Comparison of ENCODE assay signal across 19 mouse cellular contexts in genomic region chr8:66362882-66363801, GRCm38 (mm10).
A peak's percentile ranks its signal among the peaks of the same experiment; 100 is the strongest.
DNase-seq lines count a peak whose midpoint lies in the region; ATAC-seq and TF ChIP-seq lines count a peak whose summit lies in the region.
"Had no signal": no experiment of that assay in that cellular context is flagged by ENCODE, and none has a peak within 500 bp of the region (broad histone marks: within the 10 kb centered on the region; RNA-seq: fewer than 3 reads in every experiment).

No protein-coding gene starts in this region.

- no peak overlapping the region for H3K4me3 ChIP-seq in forebrain, embryonic 13.5 days
- no peak overlapping the region for H3K4me3 ChIP-seq in forebrain, embryonic 12.5 days (replicated peaks)
- no peak overlapping the region for H3K4me3 ChIP-seq in midbrain, embryonic 14.5 days (replicated peaks; ENCODE audit: low read depth, low read length)
- H3K4me3 ChIP-seq in midbrain, embryonic 13.5 days (replicated peaks): no peak overlapping the region
- H3K4me3 ChIP-seq in kidney, embryonic 15.5 days (replicated peaks): no peak overlapping the region
- H3K4me3 ChIP-seq: embryonic facial prominence, embryonic 12.5 days; heart, adult 2 months; hindbrain, embryonic 15.5 days; liver, embryonic 15.5 days; megakaryocyte, embryonic 14.5 days had no signal

- no peak overlapping the region for H3K4me2 ChIP-seq in forebrain, embryonic 13.5 days
- no peak overlapping the region for H3K4me2 ChIP-seq in forebrain, embryonic 12.5 days
- no peak overlapping the region for H3K4me2 ChIP-seq in midbrain, embryonic 14.5 days (ENCODE audit: low read length)
- no peak overlapping the region for H3K4me2 ChIP-seq in midbrain, embryonic 13.5 days (replicated peaks)
- H3K4me2 ChIP-seq in kidney, embryonic 15.5 days: no peak overlapping the region
- H3K4me2 ChIP-seq: embryonic facial prominence, embryonic 12.5 days; hindbrain, embryonic 15.5 days; liver, embryonic 15.5 days had no signal

- H3K9ac ChIP-seq in forebrain, embryonic 13.5 days: no peak overlapping the region
- no peak overlapping the region for H3K9ac ChIP-seq in forebrain, embryonic 12.5 days
- no peak overlapping the region for H3K9ac ChIP-seq in midbrain, embryonic 14.5 days (replicated peaks; ENCODE audit: low read length)
- no peak overlapping the region for H3K9ac ChIP-seq in midbrain, embryonic 13.5 days (replicated peaks)
- no peak overlapping the region for H3K9ac ChIP-seq in kidney, embryonic 15.5 days
- H3K9ac ChIP-seq: embryonic facial prominence, embryonic 12.5 days; hindbrain, embryonic 15.5 days; liver, embryonic 15.5 days had no signal

- no peaks in the 10 kb centered on the region for H3K9me3 ChIP-seq in forebrain, embryonic 13.5 days (replicated peaks)
- H3K9me3 ChIP-seq in forebrain, embryonic 12.5 days: no peaks in the 10 kb centered on the region
- no peaks in the 10 kb centered on the region for H3K9me3 ChIP-seq in midbrain, embryonic 14.5 days (ENCODE audit: control insufficient read depth, low read length)
- no peaks in the 10 kb centered on the region for H3K9me3 ChIP-seq in midbrain, embryonic 13.5 days
- H3K9me3 ChIP-seq in kidney, embryonic 15.5 days (replicated peaks): no peaks in the 10 kb centered on the region
- H3K9me3 ChIP-seq: embryonic facial prominence, embryonic 12.5 days; hindbrain, embryonic 15.5 days; liver, embryonic 15.5 days; megakaryocyte, embryonic 14.5 days had no signal

- 67% methylated on average over 5 of the region's 5 CpGs for WGBS in forebrain, embryonic 13.5 days
- 68% methylated on average over 5 of the region's 5 CpGs for WGBS in forebrain, embryonic 12.5 days
- WGBS in midbrain, embryonic 14.5 days: 61% methylated on average over 5 of the region's 5 CpGs
- WGBS in midbrain, embryonic 13.5 days: 67% methylated on average over 5 of the region's 5 CpGs
- WGBS in kidney, embryonic 15.5 days: 80% methylated on average over 5 of the region's 5 CpGs

- peak; percentile 68 for ATAC-seq in forebrain, embryonic 13.5 days
- ATAC-seq in forebrain, embryonic 12.5 days (ENCODE audit: low FRiP score): no peak
- ATAC-seq in midbrain, embryonic 14.5 days (ENCODE audit: low FRiP score, low TSS enrichment): no peak
- no peak for ATAC-seq in midbrain, embryonic 13.5 days
- no peak for ATAC-seq in kidney, embryonic 15.5 days (replicated peaks; ENCODE audit: low FRiP score)

- no peaks in the 10 kb centered on the region for H3K27me3 ChIP-seq in forebrain, embryonic 13.5 days
- no peaks in the 10 kb centered on the region for H3K27me3 ChIP-seq in forebrain, embryonic 12.5 days
- H3K27me3 ChIP-seq in midbrain, embryonic 14.5 days (ENCODE audit: control insufficient read depth, insufficient read depth, low read length): no peaks in the 10 kb centered on the region
- H3K27me3 ChIP-seq in midbrain, embryonic 13.5 days: no peaks in the 10 kb centered on the region
- H3K27me3 ChIP-seq in kidney, embryonic 15.5 days: no peaks in the 10 kb centered on the region
- H3K27me3 ChIP-seq: CH12.LX; embryonic facial prominence, embryonic 12.5 days; hindbrain, embryonic 15.5 days; liver, embryonic 15.5 days; megakaryocyte, embryonic 14.5 days had no signal

- H3K27ac ChIP-seq in forebrain, embryonic 13.5 days: no peak overlapping the region
- H3K27ac ChIP-seq in forebrain, embryonic 12.5 days: no peak overlapping the region
- H3K27ac ChIP-seq in midbrain, embryonic 14.5 days (replicated peaks; ENCODE audit: low read depth, low read length): no peak overlapping the region
- no peak overlapping the region for H3K27ac ChIP-seq in midbrain, embryonic 13.5 days
- H3K27ac ChIP-seq in kidney, embryonic 15.5 days: no peak overlapping the region
- H3K27ac ChIP-seq: embryonic facial prominence, embryonic 12.5 days; heart, adult 2 months; hindbrain, embryonic 15.5 days; liver, embryonic 15.5 days had no signal

- TF ChIP-seq POLR2A in brain, embryonic 14.5 days (IDR thresholded peaks at IDR 0.05; ENCODE audit: borderline replicate concordance, extremely low read depth, insufficient read depth, insufficient read length, poor library complexity, severe bottlenecking): no peak

- H3K4me1 ChIP-seq in forebrain, embryonic 13.5 days: no peaks in the 10 kb centered on the region
- no peaks in the 10 kb centered on the region for H3K4me1 ChIP-seq in forebrain, embryonic 12.5 days
- no peaks in the 10 kb centered on the region for H3K4me1 ChIP-seq in midbrain, embryonic 14.5 days (ENCODE audit: control insufficient read depth, insufficient read depth, low read length)
- no peaks in the 10 kb centered on the region for H3K4me1 ChIP-seq in midbrain, embryonic 13.5 days (replicated peaks)
- H3K4me1 ChIP-seq in kidney, embryonic 15.5 days: no peaks in the 10 kb centered on the region
- H3K4me1 ChIP-seq: embryonic facial prominence, embryonic 12.5 days; hindbrain, embryonic 15.5 days; liver, embryonic 15.5 days; megakaryocyte, embryonic 14.5 days had no signal

- no peak for TF ChIP-seq CTCF in brain, embryonic 14.5 days (IDR thresholded peaks at IDR 0.05; ENCODE audit: borderline replicate concordance, extremely low read depth, insufficient read depth, insufficient read length)

- peak; percentile 18 for DNase-seq in midbrain, embryonic 14.5 days
- peak; percentile 69 for DNase-seq in brain, embryonic 14.5 days (ENCODE audit: low read depth)
- peak; percentile 13 for DNase-seq in layer of hippocampus, adult 9-10 months (ENCODE audit: low spot score)
- no peak for DNase-seq in kidney, adult 11 months
- DNase-seq: cerebellum, adult 11-12 months; heart, adult 2 months; kidney, adult 18-20 months; kidney, postnatal 36 days; lung, postnatal 14 days; right cerebral cortex, postnatal 25 days had no signal

- H3K36me3 ChIP-seq in forebrain, embryonic 13.5 days (ENCODE audit: poor library complexity, severe bottlenecking): no peaks in the 10 kb centered on the region
- H3K36me3 ChIP-seq in forebrain, embryonic 12.5 days (replicated peaks): no peaks in the 10 kb centered on the region
- H3K36me3 ChIP-seq in midbrain, embryonic 14.5 days (ENCODE audit: control insufficient read depth, insufficient read depth, low read length): no peaks in the 10 kb centered on the region
- H3K36me3 ChIP-seq in midbrain, embryonic 13.5 days: no peaks in the 10 kb centered on the region
- H3K36me3 ChIP-seq in kidney, embryonic 15.5 days: no peaks in the 10 kb centered on the region
- H3K36me3 ChIP-seq: embryonic facial prominence, embryonic 12.5 days; hindbrain, embryonic 15.5 days; liver, embryonic 15.5 days had no signal
